Mouse (Mus musculus): Measurements from ENCODE around the gene Dapp1. TPM values are rescaled to one million over a fixed set of nuclear protein-coding genes. Genes with fewer than 3 reads are reported as not detected.

Dapp1 gene
- polyA plus RNA-seq, 1 experiment from 2014 or later: 3.5 TPM

- Histone ChIP-seq H3K27ac (no peak overlapping the region), H3K27me3 (ENCODE audit: poor library complexity, severe bottlenecking) (no peaks in the 10 kb centered on the region), H3K36me3 (replicated peaks) (peaks cover 43% of the 10 kb centered on the region), H3K4me3 (no peak overlapping the region), H3K9me3 (0 out of 2 replicates have a peak, but pooled peaks cover 3% of the 10 kb centered on the region), H3K4me1 (no peaks in the 10 kb centered on the region)
- WGBS: 94% methylated on average over 3 of the region's 3 CpGs
- no peak for DNase-seq (ENCODE audit: extremely low spot score, low spot score)
Measured at GRCm38 (mm10) chr3:137895196-137895595, 86.1 kb downstream of the Dapp1 start.

- Histone ChIP-seq H3K9me3 (0 out of 2 replicates have a peak, but pooled peaks cover 5% of the 10 kb centered on the region), H3K36me3 (replicated peaks) (peaks cover 57% of the 10 kb centered on the region), H3K4me1 (no peaks in the 10 kb centered on the region), H3K27ac (no peak overlapping the region), H3K4me3 (no peak overlapping the region), H3K27me3 (ENCODE audit: poor library complexity, severe bottlenecking) (no peaks in the 10 kb centered on the region)
- 86% methylated on average over 4 of the region's 4 CpGs for WGBS
- no peak for DNase-seq (ENCODE audit: extremely low spot score, low spot score)
Measured at GRCm38 (mm10) chr3:137893789-137894188, 87.6 kb downstream of the Dapp1 start.

- no peak for DNase-seq (ENCODE audit: extremely low spot score, low spot score)
- Histone ChIP-seq H3K36me3 (replicated peaks) (peaks cover 52% of the 10 kb centered on the region), H3K27me3 (ENCODE audit: poor library complexity, severe bottlenecking) (no peaks in the 10 kb centered on the region), H3K9me3 (0 out of 2 replicates have a peak, but pooled peaks cover 5% of the 10 kb centered on the region), H3K4me1 (peaks cover 6% of the 10 kb centered on the region; the same call in 1 of the 2 replicates), H3K27ac (no peak overlapping the region), H3K4me3 (no peak overlapping the region)
- 91% methylated on average over 4 of the region's 4 CpGs for WGBS
Measured at GRCm38 (mm10) chr3:137892118-137892517, 89.2 kb downstream of the Dapp1 start.

GRCm38 (mm10) chr3:137891089-137891488 lies 90.3 kb downstream of the Dapp1 start:
- no peak overlapping the region for H3K4me3 ChIP-seq
- 0 out of 2 replicates have a peak, but pooled peaks cover 5% of the 10 kb centered on the region for H3K9me3 ChIP-seq
- H3K27me3 ChIP-seq (ENCODE audit: poor library complexity, severe bottlenecking): no peaks in the 10 kb centered on the region
- H3K4me1 ChIP-seq: peaks cover 6% of the 10 kb centered on the region; the same call in 1 of the 2 replicates
- peaks cover 52% of the 10 kb centered on the region for H3K36me3 ChIP-seq (replicated peaks)
- 86% methylated on average over 3 of the region's 3 CpGs for WGBS
- no peak for DNase-seq (ENCODE audit: extremely low spot score, low spot score)
- no peak overlapping the region for H3K27ac ChIP-seq

- Histone ChIP-seq H3K4me1 (peaks cover 6% of the 10 kb centered on the region; the same call in 1 of the 2 replicates), H3K9me3 (0 out of 2 replicates have a peak, but pooled peaks cover 2% of the 10 kb centered on the region), H3K36me3 (replicated peaks) (peaks cover 31% of the 10 kb centered on the region), H3K27me3 (ENCODE audit: poor library complexity, severe bottlenecking) (no peaks in the 10 kb centered on the region), H3K27ac (no peak overlapping the region), H3K4me3 (no peak overlapping the region)
- no peak for DNase-seq (ENCODE audit: extremely low spot score, low spot score)
- WGBS: 80% methylated on average over 7 of the region's 7 CpGs
Measured at GRCm38 (mm10) chr3:137887961-137888360, 93.4 kb downstream of the Dapp1 start.

GRCm38 (mm10) chr3:137881093-137881492 lies 100.3 kb downstream of the Dapp1 start:
- Histone ChIP-seq H3K27ac (no peak overlapping the region), H3K27me3 (ENCODE audit: poor library complexity, severe bottlenecking) (no peaks in the 10 kb centered on the region), H3K9me3 (peaks cover 5% of the 10 kb centered on the region; the same call in 1 of the 2 replicates), H3K4me1 (no peaks in the 10 kb centered on the region), H3K36me3 (replicated peaks) (peaks cover 6% of the 10 kb centered on the region), H3K4me3 (no peak overlapping the region)
- 91% methylated on average over 5 of the region's 5 CpGs for WGBS
- DNase-seq (ENCODE audit: extremely low spot score, low spot score): no peak

Other genes starting within 250 kb of the Dapp1 start
- 3,633 and 3,684 TPM in 2 replicates for gene H2afz, start 117.1 kb downstream of the Dapp1 start, polyA plus RNA-seq (2016; fragmentation: Nextera tagmentation; extraction: Ambion mirVana)
- 5.3 and 5.5 TPM in 2 replicates for gene Dnajb14, start 113.9 kb downstream of the Dapp1 start, polyA plus RNA-seq (2016; fragmentation: Nextera tagmentation; extraction: Ambion mirVana)
- 90.1 and 92.3 TPM in 2 replicates for gene Lamtor3, start 63.0 kb downstream of the Dapp1 start, polyA plus RNA-seq (2016; fragmentation: Nextera tagmentation; extraction: Ambion mirVana)
- 0.02 TPM in 1 of 2 replicates, not detected in the other for gene 1110002E22Rik, start 83.5 kb upstream of the Dapp1 start, polyA plus RNA-seq (2016; fragmentation: Nextera tagmentation; extraction: Ambion mirVana)
- not detected in 2 replicates for gene Gm5105, start 85.8 kb upstream of the Dapp1 start, polyA plus RNA-seq (2016; fragmentation: Nextera tagmentation; extraction: Ambion mirVana)
- 19.7 and 20.1 TPM in 2 replicates for gene Trmt10a, start 161.9 kb upstream of the Dapp1 start, polyA plus RNA-seq (2016; fragmentation: Nextera tagmentation; extraction: Ambion mirVana)
- gene Mttp, start 163.4 kb upstream of the Dapp1 start, polyA plus RNA-seq (2016; fragmentation: Nextera tagmentation; extraction: Ambion mirVana): 11.1 and 11.4 TPM in 2 replicates
- gene 4930579F01Rik, start 212.3 kb upstream of the Dapp1 start, polyA plus RNA-seq (2016; fragmentation: Nextera tagmentation; extraction: Ambion mirVana): not detected in 2 replicates
- gene Adh7, start 236.2 kb upstream of the Dapp1 start, polyA plus RNA-seq (2016; fragmentation: Nextera tagmentation; extraction: Ambion mirVana): not detected in 2 replicates

All from forebrain, embryonic 10.5 days (tissue).